Mouse (Mus musculus) embryonic facial prominence, embryonic 11.5 days (tissue): ENCODE measurements at regions not wholly inside any gene's neighbourhood (a gene's known extent, or its start where the extent isn't known, plus 50 kb on each side); places are given as distances from the start of the nearest gene placed in this dataset.
"Not testable (repeated sequence)": the region's sequence is repeated elsewhere in the genome, so short reads cannot be mapped to it uniquely, and the experiment has no call there.

ENCODE experiments used
- ATAC-seq: fragments of 200-750 bp; cut with Nextera tagmentation; replicated peaks from 2 replicates; pipeline ENCODE4 v1.8.0; 2017; ENCODE audit warnings: low read depth; ENCODE audit not compliant: insufficient number of reproducible peaks, low FRiP score, low TSS enrichment
- DNase-seq: peaks from one replicate; pipeline ENCODE4 v3.0.0-alpha.2; 2015; ENCODE audit warnings: low spot score
- H3K27ac ChIP-seq: fragments of 300-500 bp; sonication (generic); replicated peaks from 2 replicates; pipeline ENCODE4 v1.5.1; 2014; ENCODE audit warnings: mild to moderate bottlenecking, low read depth, low read length, control low read depth
- H3K27me3 ChIP-seq: fragments of 300-500 bp; sonication (generic); 2 replicates; pipeline ENCODE4 v1.6.1; 2014; ENCODE audit warnings: mild to moderate bottlenecking, low read length, moderate library complexity, mixed read lengths; ENCODE audit not compliant: control insufficient read depth, insufficient read depth
- H3K36me3 ChIP-seq: fragments of 300-500 bp; sonication (generic); replicated peaks from 2 replicates; pipeline ENCODE4 v1.6.1; 2014; ENCODE audit warnings: low read depth, mild to moderate bottlenecking, low read length, moderate library complexity, mixed read lengths; ENCODE audit not compliant: control insufficient read depth, insufficient read depth
- H3K4me1 ChIP-seq: fragments of 300-500 bp; sonication (generic); 2 replicates; pipeline ENCODE4 v1.6.1; 2014; ENCODE audit warnings: low read length, mixed read lengths; ENCODE audit not compliant: control insufficient read depth, insufficient read depth
- H3K4me2 ChIP-seq: fragments of 300-500 bp; sonication (generic); 2 replicates; pipeline ENCODE4 v1.6.1; 2014; ENCODE audit warnings: low read depth, mild to moderate bottlenecking, control low read depth, low read length, moderate library complexity
- H3K4me3 ChIP-seq: fragments of 300-500 bp; sonication (generic); 2 replicates; pipeline ENCODE4 v1.5.1; 2014; ENCODE audit warnings: low read depth, low read length, control low read depth
- H3K9ac ChIP-seq: fragments of 300-500 bp; sonication (generic); replicated peaks from 2 replicates; pipeline ENCODE4 v1.6.1; 2014; ENCODE audit warnings: mild to moderate bottlenecking, control low read depth, low read length
- H3K9me3 ChIP-seq: fragments of 300-500 bp; sonication (generic); replicated peaks from 2 replicates; pipeline ENCODE4 v1.6.1; 2016; ENCODE audit warnings: mild to moderate bottlenecking, low read length, inconsistent platforms, mixed read lengths; ENCODE audit not compliant: control insufficient read depth
- WGBS: fragments of 180-500 bp; shearing (Covaris S2); extraction: QIAGEN DNeasy Blood & Tissue Kit; methylation state at CpG from one replicate; pipeline ENCODE4 v1.1.7; 2014; 5-methylcytosine and 5-hydroxymethylcytosine counted together

DNA sequence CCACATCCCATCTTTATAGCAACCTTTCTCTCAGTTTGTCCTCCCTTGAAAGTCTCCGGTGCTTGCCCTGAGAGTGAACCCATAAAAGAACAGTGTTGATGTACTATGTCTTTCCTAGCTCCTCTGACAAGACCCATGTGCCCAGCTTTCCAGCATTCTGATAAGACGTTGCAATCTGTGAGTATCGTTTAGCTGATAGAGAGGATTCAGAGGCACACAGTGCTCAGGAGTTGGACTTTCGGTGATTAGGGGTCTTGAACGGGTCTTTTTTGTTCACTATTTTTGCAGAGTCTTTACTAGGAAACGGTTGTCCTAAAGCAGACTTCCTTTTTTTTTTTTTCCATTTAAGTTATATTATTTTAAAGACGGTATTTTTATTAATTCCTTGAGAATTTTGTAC lies 122.3 kb upstream of the Cpsf6 start:
- ATAC-seq, result no peak
- Histone ChIP-seq H3K27ac (no peak overlapping the region), H3K4me2 (no peak overlapping the region), H3K36me3 (no peaks in the 10 kb centered on the region), H3K9me3 (no peaks in the 10 kb centered on the region), H3K27me3 (no peaks in the 10 kb centered on the region), H3K4me1 (no peaks in the 10 kb centered on the region), H3K9ac (no peak overlapping the region), H3K4me3 (no peak overlapping the region)
- DNase-seq, result no peak
- WGBS, result 90% methylated on average over 7 of the region's 7 CpGs

GRCm38 (mm10) chr10:117501426-117501825 lies 121.6 kb upstream of the Cpsf6 start:
- Histone ChIP-seq H3K4me3 (no peak overlapping the region), H3K27me3 (no peaks in the 10 kb centered on the region), H3K4me1 (no peaks in the 10 kb centered on the region), H3K27ac (no peak overlapping the region), H3K4me2 (no peak overlapping the region), H3K9ac (no peak overlapping the region), H3K36me3 (no peaks in the 10 kb centered on the region), H3K9me3 (no peaks in the 10 kb centered on the region)
- WGBS, result 96% methylated on average over 1 of the region's 1 CpGs
- DNase-seq, result no peak
- no peak for ATAC-seq

DNA sequence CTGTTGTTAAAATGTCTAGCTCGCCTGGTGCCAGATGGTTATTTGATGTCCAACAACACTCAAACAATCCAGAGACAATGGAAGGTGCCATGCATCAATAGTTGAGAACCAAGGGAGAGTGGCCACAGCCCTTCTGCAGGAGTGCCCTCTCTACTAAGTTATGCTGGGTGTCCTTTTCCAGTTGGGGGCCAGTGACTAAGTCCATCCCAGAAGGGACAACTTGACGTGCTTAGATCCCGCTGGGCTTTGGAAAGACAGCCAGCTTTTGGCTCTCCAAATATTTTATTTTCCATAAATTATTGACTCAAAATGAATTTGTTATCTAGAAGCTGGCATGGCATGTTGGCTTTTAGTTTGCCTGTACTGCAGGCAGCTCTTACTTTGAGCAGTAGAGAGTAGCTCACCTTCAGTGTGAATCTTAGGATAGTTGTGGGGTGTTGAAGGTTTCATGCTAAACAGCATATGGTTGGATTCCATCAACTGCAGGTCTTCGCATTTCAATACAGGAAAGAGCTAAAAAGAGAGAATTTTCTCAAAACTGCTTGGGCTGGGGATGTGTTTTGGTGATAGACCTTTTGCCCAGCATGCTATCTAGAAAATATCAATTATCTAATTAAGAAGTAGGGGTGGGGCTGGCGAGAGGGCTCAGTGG lies 120.8 kb upstream of the Cpsf6 start:
- no peaks in the 10 kb centered on the region for H3K27me3 ChIP-seq
- DNase-seq (no peak), ATAC-seq (no peak)
- 88% methylated on average over 5 of the region's 5 CpGs for WGBS
- no peaks in the 10 kb centered on the region for H3K4me1 ChIP-seq
- no peak overlapping the region for H3K27ac ChIP-seq
- H3K36me3 ChIP-seq, result no peaks in the 10 kb centered on the region
- H3K4me3 ChIP-seq, result no peak overlapping the region
- no peak overlapping the region for H3K4me2 ChIP-seq
- H3K9ac ChIP-seq, result no peak overlapping the region
- H3K9me3 ChIP-seq, result no peaks in the 10 kb centered on the region

DNA sequence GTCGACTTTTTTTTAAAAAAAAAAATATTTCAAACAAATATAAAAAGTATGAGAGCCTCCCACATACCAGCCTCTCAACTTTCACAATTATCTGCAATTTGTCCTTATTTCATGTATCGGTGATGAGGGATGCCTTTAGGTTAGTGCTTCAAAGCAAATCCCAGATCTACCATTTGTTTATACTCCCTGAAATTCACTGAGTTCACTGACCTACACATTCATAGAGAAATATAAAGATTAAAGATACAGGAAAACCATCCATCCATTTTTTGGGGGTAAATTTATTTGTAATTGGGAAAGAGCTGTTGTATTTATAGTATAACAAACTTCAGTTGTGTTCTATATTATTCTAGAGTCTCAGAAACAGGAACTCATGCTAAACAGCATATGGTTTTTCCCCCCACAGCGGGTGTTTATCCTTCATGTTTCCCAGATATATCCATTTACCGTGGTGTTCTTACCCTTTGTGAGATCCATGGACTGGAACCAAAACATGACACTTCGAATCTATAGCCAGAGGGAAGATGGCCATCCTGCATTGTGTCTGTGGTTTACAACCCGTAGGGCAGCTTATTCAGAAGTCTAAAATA lies 120.1 kb upstream of the Cpsf6 start:
- no peak for DNase-seq
- Histone ChIP-seq H3K9me3 (no peaks in the 10 kb centered on the region), H3K27me3 (no peaks in the 10 kb centered on the region), H3K4me3 (no peak overlapping the region), H3K4me2 (no peak overlapping the region), H3K4me1 (no peaks in the 10 kb centered on the region), H3K27ac (no peak overlapping the region), H3K9ac (no peak overlapping the region), H3K36me3 (no peaks in the 10 kb centered on the region)
- 82% methylated on average over 6 of the region's 6 CpGs for WGBS
- no peak for ATAC-seq

GRCm38 (mm10) chr10:117499177-117499863 lies 119.5 kb upstream of the Cpsf6 start:
- no peaks in the 10 kb centered on the region for H3K27me3 ChIP-seq
- no peaks in the 10 kb centered on the region for H3K4me1 ChIP-seq
- ATAC-seq, result no peak
- no peak for DNase-seq
- H3K9me3 ChIP-seq, result no peaks in the 10 kb centered on the region
- H3K36me3 ChIP-seq, result no peaks in the 10 kb centered on the region
- 94% methylated on average over 8 of the region's 8 CpGs for WGBS
- no peak overlapping the region for H3K4me3 ChIP-seq
- no peak overlapping the region for H3K4me2 ChIP-seq
- H3K9ac ChIP-seq, result no peak overlapping the region
- H3K27ac ChIP-seq, result no peak overlapping the region

GRCm38 (mm10) chr10:117498497-117498896 lies 118.7 kb upstream of the Cpsf6 start:
- Histone ChIP-seq H3K9me3 (no peaks in the 10 kb centered on the region), H3K27me3 (no peaks in the 10 kb centered on the region), H3K4me1 (0 out of 2 replicates have a peak, but pooled peaks cover 2% of the 10 kb centered on the region), H3K4me3 (no peak overlapping the region), H3K4me2 (no peak overlapping the region), H3K9ac (no peak overlapping the region), H3K36me3 (no peaks in the 10 kb centered on the region), H3K27ac (no peak overlapping the region)
- ATAC-seq (no peak), DNase-seq (no peak)
- 70% methylated on average over 6 of the region's 6 CpGs for WGBS

- 81% methylated on average over 16 of the region's 16 CpGs for WGBS
- Histone ChIP-seq H3K4me2 (no peak overlapping the region), H3K9ac (no peak overlapping the region), H3K4me3 (no peak overlapping the region), H3K27me3 (no peaks in the 10 kb centered on the region), H3K27ac (no peak overlapping the region), H3K4me1 (0 out of 2 replicates have a peak, but pooled peaks cover 2% of the 10 kb centered on the region), H3K36me3 (no peaks in the 10 kb centered on the region), H3K9me3 (no peaks in the 10 kb centered on the region)
- ATAC-seq (no peak), DNase-seq (no peak)
These were observed 117.9 kb upstream of the Cpsf6 start for GRCm38 (mm10) chr10:117497565-117498256.

DNA sequence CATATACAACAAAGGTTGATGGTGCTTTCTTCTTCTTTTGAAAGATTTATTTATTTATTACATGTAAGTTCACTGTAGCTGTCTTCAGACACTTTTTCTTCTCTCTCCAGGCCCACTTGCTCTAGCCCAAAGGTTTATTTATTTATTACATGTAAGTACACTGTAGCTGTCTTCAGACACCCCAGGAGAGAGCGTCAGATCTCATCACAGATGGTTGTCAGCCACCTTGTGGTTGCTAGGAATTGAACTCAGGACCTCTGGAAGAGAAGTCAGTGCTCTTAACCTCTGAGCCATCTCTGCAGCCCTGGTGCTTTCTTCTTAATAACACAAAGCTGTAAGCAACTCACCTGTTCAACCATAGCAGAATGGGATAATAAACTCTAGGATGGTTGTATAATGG lies 117.3 kb upstream of the Cpsf6 start:
- not testable (repeated sequence) for H3K9ac ChIP-seq, DNase-seq, H3K27ac ChIP-seq, H3K9me3 ChIP-seq, H3K27me3 ChIP-seq, H3K4me2 ChIP-seq, H3K4me3 ChIP-seq, H3K4me1 ChIP-seq, H3K36me3 ChIP-seq, ATAC-seq
- 80% methylated on average over 1 of the region's 1 CpGs for WGBS
